Mouse (Mus musculus) megakaryocyte, embryonic 14.5 days (primary cell): ENCODE measurements around the gene Ank3.

Experiments
- FLI1 ChIP-seq: IDR thresholded peaks from 2 replicates; pipeline ENCODE4 v1.6.1; 2012; ENCODE audit warnings: low read length, inconsistent platforms, mixed read lengths
- GATA1 ChIP-seq: IDR thresholded peaks from 3 replicates; pipeline ENCODE4 v1.6.1; 2012; ENCODE audit warnings: mixed read lengths, low read length, inconsistent platforms, borderline replicate concordance

GRCm38 (mm10) chr10:69939144-69939543, 540.6 kb downstream of the Ank3 start:
- TF ChIP-seq GATA1: no peak
- no peak for TF ChIP-seq FLI1
